Mouse (Mus musculus): ENCODE results near the gene Rfx2.

GRCm38 (mm10) chr17:56778779-56779362 lies 51.9 kb downstream of the Rfx2 start:
- TF ChIP-seq POU5F1 (IDR thresholded peaks at IDR 0.05; ENCODE audit: borderline replicate concordance, low read length) (no peak), CTCF (conservative IDR thresholded peaks at IDR 0.05; ENCODE audit: low read length) (no peak)
